Mouse (Mus musculus): Measurements from ENCODE around the gene Hist1h3e. TPM values are rescaled to one million over a fixed set of nuclear protein-coding genes. Genes with fewer than 3 reads are reported as not detected.
"Not testable (repeated sequence)": the region's sequence is repeated elsewhere in the genome, so short reads cannot be mapped to it uniquely, and the experiment has no call there.

Hist1h3e gene
- polyA plus RNA-seq, 1 experiment = 245 TPM

- not testable (repeated sequence) for H3K27me3 ChIP-seq (ENCODE audit: control insufficient read depth, insufficient read depth, low read length); H3K4me1 ChIP-seq (replicated peaks; ENCODE audit: control insufficient read depth, insufficient read depth, low read length); H3K36me3 ChIP-seq (ENCODE audit: control insufficient read depth, insufficient read depth, low read length)
- WGBS = under 1% methylated on average over 47 of the region's 47 CpGs
- TF ChIP-seq CTCF (IDR thresholded peaks at IDR 0.05; ENCODE audit: borderline replicate concordance, control insufficient read depth, extremely low read depth, insufficient read depth, low read length, poor library complexity) = peak; percentile 44; the same call in 1 of the 2 replicates
- TF ChIP-seq POLR2A (IDR thresholded peaks at IDR 0.05; ENCODE audit: control insufficient read depth, extremely low read depth, insufficient read depth, low read length, poor library complexity) = peak; percentile 83
- DNase-seq = peak; percentile 89
- H3K27ac ChIP-seq (ENCODE audit: control insufficient read depth, insufficient read depth, low read length) = peak within 1 kb of the TSS; percentile 84
- peak within 1 kb of the TSS; percentile 51 for H3K4me3 ChIP-seq (ENCODE audit: control insufficient read depth, insufficient read depth, low read length)
Measured at GRCm38 (mm10) chr13:23551146-23551834, 10.9 kb downstream of the Hist1h3e start, which contains the start of gene Hist1h4f. Gene Hist1h4f, minus strand, starts transcription at chr13:23551648.

GRCm38 (mm10) chr13:23550761-23551145, 11.4 kb downstream of the Hist1h3e start:
- no peak overlapping the region for H3K4me3 ChIP-seq (ENCODE audit: control insufficient read depth, insufficient read depth, low read length)
- 5% methylated on average over 3 of the region's 3 CpGs for WGBS

GRCm38 (mm10) chr13:23546694-23547093, 15.5 kb downstream of the Hist1h3e start:
- 91% methylated on average over 5 of the region's 5 CpGs for WGBS
- TF ChIP-seq POLR2A (IDR thresholded peaks at IDR 0.05; ENCODE audit: control insufficient read depth, extremely low read depth, insufficient read depth, low read length, poor library complexity) (no peak), CTCF (IDR thresholded peaks at IDR 0.05; ENCODE audit: borderline replicate concordance, control insufficient read depth, extremely low read depth, insufficient read depth, low read length, poor library complexity) (no peak)

More at GRCm38 (mm10) chr13:23550761-23551145, 11.4 kb downstream of the Hist1h3e start:
- H3K4me1 ChIP-seq (replicated peaks; ENCODE audit: control insufficient read depth, insufficient read depth, low read length) = 0 out of 2 replicates have a peak, but pooled peaks cover 1% of the 10 kb centered on the region
- no peak for DNase-seq
- H3K27me3 ChIP-seq (ENCODE audit: control insufficient read depth, insufficient read depth, low read length) = no peaks in the 10 kb centered on the region
- H3K27ac ChIP-seq (ENCODE audit: control insufficient read depth, insufficient read depth, low read length) = peak overlapping the region; percentile 84; the same call in 1 of the 2 replicates
- TF ChIP-seq POLR2A (IDR thresholded peaks at IDR 0.05; ENCODE audit: control insufficient read depth, extremely low read depth, insufficient read depth, low read length, poor library complexity) = no peak
- TF ChIP-seq CTCF (IDR thresholded peaks at IDR 0.05; ENCODE audit: borderline replicate concordance, control insufficient read depth, extremely low read depth, insufficient read depth, low read length, poor library complexity) = no peak
- H3K36me3 ChIP-seq (ENCODE audit: control insufficient read depth, insufficient read depth, low read length) = no peaks in the 10 kb centered on the region

GRCm38 (mm10) chr13:23544787-23545120, 17.4 kb downstream of the Hist1h3e start:
- Histone ChIP-seq H3K4me3 (ENCODE audit: control insufficient read depth, insufficient read depth, low read length) (peak overlapping the region; percentile 60), H3K27ac (ENCODE audit: control insufficient read depth, insufficient read depth, low read length) (peak overlapping the region; percentile 71)
- under 1% methylated on average over 13 of the region's 14 CpGs for WGBS
- peak; percentile 29 for DNase-seq
- not testable (repeated sequence) for H3K27me3 ChIP-seq (ENCODE audit: control insufficient read depth, insufficient read depth, low read length); H3K36me3 ChIP-seq (ENCODE audit: control insufficient read depth, insufficient read depth, low read length); H3K4me1 ChIP-seq (replicated peaks; ENCODE audit: control insufficient read depth, insufficient read depth, low read length)

More at GRCm38 (mm10) chr13:23546694-23547093, 15.5 kb downstream of the Hist1h3e start:
- Histone ChIP-seq H3K4me1 (replicated peaks; ENCODE audit: control insufficient read depth, insufficient read depth, low read length) (peaks cover 2% of the 10 kb centered on the region; the same call in 1 of the 2 replicates), H3K27ac (ENCODE audit: control insufficient read depth, insufficient read depth, low read length) (no peak overlapping the region), H3K27me3 (ENCODE audit: control insufficient read depth, insufficient read depth, low read length) (no peaks in the 10 kb centered on the region), H3K36me3 (ENCODE audit: control insufficient read depth, insufficient read depth, low read length) (no peaks in the 10 kb centered on the region), H3K4me3 (ENCODE audit: control insufficient read depth, insufficient read depth, low read length) (no peak overlapping the region)
- DNase-seq = no peak

- TF ChIP-seq CTCF (IDR thresholded peaks at IDR 0.05; ENCODE audit: borderline replicate concordance, control insufficient read depth, extremely low read depth, insufficient read depth, low read length, poor library complexity) (no peak), POLR2A (IDR thresholded peaks at IDR 0.05; ENCODE audit: control insufficient read depth, extremely low read depth, insufficient read depth, low read length, poor library complexity) (peak; percentile 74; the same call in 1 of the 2 replicates)
Measured at GRCm38 (mm10) chr13:23543965-23544786, 18.0 kb downstream of the Hist1h3e start, which contains the start of gene Hist1h3f. Gene Hist1h3f, plus strand, starts transcription at chr13:23544052.

GRCm38 (mm10) chr13:23542999-23543607, 19.1 kb downstream of the Hist1h3e start, which contains the start of gene Hist1h2bh:
Gene Hist1h2bh, minus strand, starts transcription at chr13:23543392.
- peak within 1 kb of the TSS; percentile 85 for H3K27ac ChIP-seq (ENCODE audit: control insufficient read depth, insufficient read depth, low read length)
- peak; percentile 71 for DNase-seq
- not testable (repeated sequence) for H3K4me1 ChIP-seq (replicated peaks; ENCODE audit: control insufficient read depth, insufficient read depth, low read length); H3K36me3 ChIP-seq (ENCODE audit: control insufficient read depth, insufficient read depth, low read length); H3K27me3 ChIP-seq (ENCODE audit: control insufficient read depth, insufficient read depth, low read length)
- TF ChIP-seq POLR2A (IDR thresholded peaks at IDR 0.05; ENCODE audit: control insufficient read depth, extremely low read depth, insufficient read depth, low read length, poor library complexity) = peak; percentile 66; the same call in 1 of the 2 replicates
- under 1% methylated on average over 42 of the region's 42 CpGs for WGBS
- peak within 1 kb of the TSS; percentile 57 for H3K4me3 ChIP-seq (ENCODE audit: control insufficient read depth, insufficient read depth, low read length)

More at GRCm38 (mm10) chr13:23543965-23544786, 18.0 kb downstream of the Hist1h3e start, which contains the start of gene Hist1h3f:
- peak within 1 kb of the TSS; percentile 60 for H3K4me3 ChIP-seq (ENCODE audit: control insufficient read depth, insufficient read depth, low read length)
- no peaks in the 10 kb centered on the region for H3K36me3 ChIP-seq (ENCODE audit: control insufficient read depth, insufficient read depth, low read length)
- under 1% methylated on average over 35 of the region's 45 CpGs for WGBS
- peaks cover 2% of the 10 kb centered on the region; the same call in 1 of the 2 replicates for H3K4me1 ChIP-seq (replicated peaks; ENCODE audit: control insufficient read depth, insufficient read depth, low read length)
- H3K27ac ChIP-seq (ENCODE audit: control insufficient read depth, insufficient read depth, low read length) = peak within 1 kb of the TSS; percentile 85
- DNase-seq = peak; percentile 78
- no peaks in the 10 kb centered on the region for H3K27me3 ChIP-seq (ENCODE audit: control insufficient read depth, insufficient read depth, low read length)

GRCm38 (mm10) chr13:23542225-23542980, 19.8 kb downstream of the Hist1h3e start:
- not testable (repeated sequence) for H3K27me3 ChIP-seq (ENCODE audit: control insufficient read depth, insufficient read depth, low read length); DNase-seq; H3K4me1 ChIP-seq (replicated peaks; ENCODE audit: control insufficient read depth, insufficient read depth, low read length); H3K36me3 ChIP-seq (ENCODE audit: control insufficient read depth, insufficient read depth, low read length)
- Histone ChIP-seq H3K4me3 (ENCODE audit: control insufficient read depth, insufficient read depth, low read length) (peak overlapping the region; percentile 57), H3K27ac (ENCODE audit: control insufficient read depth, insufficient read depth, low read length) (peak overlapping the region; percentile 85)
- 27% methylated on average over 3 of the region's 3 CpGs for WGBS

Measured in thymus, adult 2 months (tissue).